Comparison of ENCODE assay signal across 7 mouse cellular contexts in the genomic region with DNA sequence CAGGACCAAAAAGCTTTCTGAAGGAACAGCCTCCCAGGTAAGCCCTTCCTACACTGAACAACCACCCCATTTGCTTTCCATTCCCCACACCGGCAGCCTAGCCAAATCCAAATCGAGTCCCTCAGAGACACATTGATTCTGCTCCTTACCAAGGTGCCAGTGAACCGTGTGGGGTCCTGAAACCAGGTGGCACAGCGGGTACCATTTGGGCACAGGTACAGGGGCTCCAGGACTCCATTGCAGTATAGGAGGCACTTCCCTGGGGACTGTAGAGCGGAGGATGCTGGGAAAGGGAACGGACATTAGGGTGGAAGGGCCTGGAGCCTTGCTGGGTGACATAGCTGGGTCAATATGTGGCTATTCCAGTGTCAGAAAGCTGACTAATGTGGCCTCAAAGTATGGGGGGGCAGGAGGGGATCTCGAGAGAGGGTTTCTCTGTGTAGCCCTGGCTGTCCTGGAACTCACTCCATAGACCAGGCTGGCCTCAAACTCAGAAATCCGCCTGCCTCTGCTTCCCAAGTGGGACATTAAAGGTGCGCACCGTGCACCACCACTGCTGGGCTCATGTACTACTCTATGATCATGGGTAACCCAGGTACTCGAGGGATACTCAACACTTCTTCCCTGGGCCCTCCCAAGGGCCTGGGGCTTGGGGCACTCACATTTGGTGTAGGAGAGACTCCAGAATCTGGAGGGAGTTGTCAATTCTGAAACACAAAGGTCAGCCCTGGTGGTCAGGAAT. TPM values are rescaled to one million over a fixed set of nuclear protein-coding genes. Genes with fewer than 3 reads are reported as not detected.
DNase-seq lines count a peak whose midpoint lies in the region; ATAC-seq and TF ChIP-seq lines count a peak whose summit lies in the region.

No protein-coding gene starts in this region.

- no peak for DNase-seq in kidney, adult 8-10 months
- no peak for DNase-seq in embryonic facial prominence, embryonic 11.5 days (ENCODE audit: low spot score)
- DNase-seq in midbrain, postnatal 0 days (ENCODE audit: low spot score), result no peak
- no peak for DNase-seq in embryo, embryonic 9.5 days (ENCODE audit: extremely low spot score)
- DNase-seq in right cerebral cortex, postnatal 10 days (ENCODE audit: low spot score in 2 of 2), result no peak

- peaks cover 24% of the 10 kb centered on the region for H3K36me3 ChIP-seq in kidney, embryonic 14.5 days (ENCODE audit: control insufficient read depth, insufficient read depth, low read length)
- H3K36me3 ChIP-seq in embryonic facial prominence, embryonic 11.5 days (replicated peaks; ENCODE audit: control insufficient read depth, insufficient read depth, low read depth, low read length), result peaks cover 9% of the 10 kb centered on the region
- H3K36me3 ChIP-seq in hindbrain, embryonic 15.5 days, result peaks cover 25% of the 10 kb centered on the region
- peaks cover 34% of the 10 kb centered on the region for H3K36me3 ChIP-seq in midbrain, postnatal 0 days (ENCODE audit: insufficient read depth, low read length)

- no peaks in the 10 kb centered on the region for H3K9me3 ChIP-seq in kidney, embryonic 14.5 days (ENCODE audit: control insufficient read depth, low read length)
- no peaks in the 10 kb centered on the region for H3K9me3 ChIP-seq in embryonic facial prominence, embryonic 11.5 days (replicated peaks; ENCODE audit: control insufficient read depth, low read length)
- H3K9me3 ChIP-seq in hindbrain, embryonic 15.5 days, result no peaks in the 10 kb centered on the region
- no peaks in the 10 kb centered on the region for H3K9me3 ChIP-seq in midbrain, postnatal 0 days (ENCODE audit: low read length)

- no peak for TF ChIP-seq CTCF in midbrain, postnatal 0 days (IDR thresholded peaks at IDR 0.05)

- H3K4me3 ChIP-seq in kidney, embryonic 14.5 days (ENCODE audit: low read length), result peak overlapping the region; percentile 78; the same call in 1 of the 2 replicates
- no peak overlapping the region for H3K4me3 ChIP-seq in embryonic facial prominence, embryonic 11.5 days (ENCODE audit: low read depth, low read length)
- H3K4me3 ChIP-seq in hindbrain, embryonic 15.5 days, result peak overlapping the region; percentile 66
- peak overlapping the region; percentile 83; the same call in 1 of the 2 replicates for H3K4me3 ChIP-seq in midbrain, postnatal 0 days (ENCODE audit: low read depth, low read length)

- no peak overlapping the region for H3K27ac ChIP-seq in kidney, embryonic 14.5 days (ENCODE audit: low read depth, low read length)
- no peak overlapping the region for H3K27ac ChIP-seq in embryonic facial prominence, embryonic 11.5 days (replicated peaks; ENCODE audit: low read depth, low read length)
- no peak overlapping the region for H3K27ac ChIP-seq in hindbrain, embryonic 15.5 days (replicated peaks)
- H3K27ac ChIP-seq in midbrain, postnatal 0 days (ENCODE audit: low read depth, low read length), result no peak overlapping the region

- H3K9ac ChIP-seq in kidney, embryonic 14.5 days (ENCODE audit: low read depth, low read length), result peak overlapping the region; percentile 86; the same call in 1 of the 2 replicates
- H3K9ac ChIP-seq in embryonic facial prominence, embryonic 11.5 days (replicated peaks; ENCODE audit: low read length), result no peak overlapping the region; the same call in 1 of the 2 replicates
- peak overlapping the region; percentile 72; the same call in 1 of the 2 replicates for H3K9ac ChIP-seq in hindbrain, embryonic 15.5 days
- H3K9ac ChIP-seq in midbrain, postnatal 0 days (replicated peaks; ENCODE audit: low read length, poor library complexity, severe bottlenecking), result peak overlapping the region; percentile 84

- H3K27me3 ChIP-seq in kidney, embryonic 14.5 days (ENCODE audit: control insufficient read depth, insufficient read depth, low read length), result peaks cover 3% of the 10 kb centered on the region; the same call in 1 of the 2 replicates
- H3K27me3 ChIP-seq in embryonic facial prominence, embryonic 11.5 days (ENCODE audit: control insufficient read depth, insufficient read depth, low read length), result no peaks in the 10 kb centered on the region
- no peaks in the 10 kb centered on the region for H3K27me3 ChIP-seq in hindbrain, embryonic 15.5 days
- no peaks in the 10 kb centered on the region for H3K27me3 ChIP-seq in midbrain, postnatal 0 days (ENCODE audit: insufficient read depth, low read length)

- peak overlapping the region; percentile 76 for H3K4me2 ChIP-seq in kidney, embryonic 14.5 days (replicated peaks; ENCODE audit: low read depth, low read length)
- peak overlapping the region; percentile 75; the same call in 1 of the 2 replicates for H3K4me2 ChIP-seq in embryonic facial prominence, embryonic 11.5 days (ENCODE audit: low read depth, low read length)
- H3K4me2 ChIP-seq in hindbrain, embryonic 15.5 days, result peak overlapping the region; percentile 82
- H3K4me2 ChIP-seq in midbrain, postnatal 0 days (ENCODE audit: low read depth, low read length, poor library complexity, severe bottlenecking), result peak overlapping the region; percentile 84

- ATAC-seq in kidney, embryonic 14.5 days (ENCODE audit: low FRiP score, low TSS enrichment), result no peak
- no peak for ATAC-seq in embryonic facial prominence, embryonic 11.5 days (replicated peaks; ENCODE audit: insufficient number of reproducible peaks, low FRiP score, low TSS enrichment, low read depth)
- ATAC-seq in hindbrain, embryonic 15.5 days (ENCODE audit: low FRiP score, low read depth), result no peak
- ATAC-seq in midbrain, postnatal 0 days (ENCODE audit: low FRiP score), result no peak

- 83% methylated on average over 11 of the region's 11 CpGs for whole genome bisulfite sequencing in kidney, embryonic 14.5 days
- WGBS in embryonic facial prominence, embryonic 11.5 days, result 81% methylated on average over 11 of the region's 11 CpGs
- WGBS in hindbrain, embryonic 15.5 days, result 86% methylated on average over 11 of the region's 11 CpGs
- WGBS in midbrain, postnatal 0 days, result 85% methylated on average over 11 of the region's 11 CpGs

- H3K4me1 ChIP-seq in kidney, embryonic 14.5 days (ENCODE audit: control insufficient read depth, insufficient read depth, low read length), result peaks cover 18% of the 10 kb centered on the region
- H3K4me1 ChIP-seq in embryonic facial prominence, embryonic 11.5 days (ENCODE audit: control insufficient read depth, insufficient read depth, low read length), result 0 out of 2 replicates have a peak, but pooled peaks cover 5% of the 10 kb centered on the region
- H3K4me1 ChIP-seq in hindbrain, embryonic 15.5 days (replicated peaks), result peaks cover 38% of the 10 kb centered on the region
- H3K4me1 ChIP-seq in midbrain, postnatal 0 days (ENCODE audit: insufficient read depth, low read length), result peaks cover 9% of the 10 kb centered on the region; the same call in 1 of the 2 replicates

RNA-seq across cellular contexts. Expression of a gene that starts 2.0 kb away (rescaled TPM):
- 224 and 274 TPM in 2 replicates for polyA plus RNA-seq in kidney, embryonic 14.5 days (2014; fragmentation: Nextera tagmentation; extraction: Ambion mirVana)
- 168 and 185 TPM in 2 replicates for polyA plus RNA-seq in embryonic facial prominence, embryonic 11.5 days (2014; fragmentation: Nextera tagmentation; extraction: Ambion mirVana)
- polyA plus RNA-seq in hindbrain, embryonic 15.5 days (2015; fragmentation: Nextera tagmentation; extraction: Ambion mirVana), result 167 and 168 TPM in 2 replicates
- 139 and 176 TPM in 2 replicates for total RNA-seq in midbrain, postnatal 0 days (2014; rRNA removed)
- 132 and 148 TPM in 2 replicates for polyA plus RNA-seq in midbrain, postnatal 0 days (2015; fragmentation: Nextera tagmentation; extraction: Ambion mirVana)

RNA-seq across cellular contexts. Expression of a gene that starts 12.5 kb away (rescaled TPM):
- 1.7 and 1.9 TPM in 2 replicates for polyA plus RNA-seq in kidney, embryonic 14.5 days (2014; fragmentation: Nextera tagmentation; extraction: Ambion mirVana)
- 11.8 and 12.1 TPM in 2 replicates for polyA plus RNA-seq in embryonic facial prominence, embryonic 11.5 days (2014; fragmentation: Nextera tagmentation; extraction: Ambion mirVana)
- polyA plus RNA-seq in hindbrain, embryonic 15.5 days (2015; fragmentation: Nextera tagmentation; extraction: Ambion mirVana), result 135 and 149 TPM in 2 replicates
- 379 and 397 TPM in 2 replicates for total RNA-seq in midbrain, postnatal 0 days (2014; rRNA removed)
- 127 and 133 TPM in 2 replicates for polyA plus RNA-seq in midbrain, postnatal 0 days (2015; fragmentation: Nextera tagmentation; extraction: Ambion mirVana)

RNA-seq across cellular contexts. Expression of a gene that starts 24.4 kb away (rescaled TPM):
- polyA plus RNA-seq in kidney, embryonic 14.5 days (2014; fragmentation: Nextera tagmentation; extraction: Ambion mirVana), result 81.0 and 103 TPM in 2 replicates
- 38.8 and 52.0 TPM in 2 replicates for polyA plus RNA-seq in embryonic facial prominence, embryonic 11.5 days (2014; fragmentation: Nextera tagmentation; extraction: Ambion mirVana)
- 85.7 and 85.9 TPM in 2 replicates for polyA plus RNA-seq in hindbrain, embryonic 15.5 days (2015; fragmentation: Nextera tagmentation; extraction: Ambion mirVana)
- 74.2 and 78.0 TPM in 2 replicates for total RNA-seq in midbrain, postnatal 0 days (2014; rRNA removed)
- polyA plus RNA-seq in midbrain, postnatal 0 days (2015; fragmentation: Nextera tagmentation; extraction: Ambion mirVana), result 90.4 and 91.7 TPM in 2 replicates

RNA-seq across cellular contexts. Expression of a gene that starts 39.7 kb away (rescaled TPM):
- polyA plus RNA-seq in kidney, embryonic 14.5 days (2014; fragmentation: Nextera tagmentation; extraction: Ambion mirVana), result 3.0 and 3.3 TPM in 2 replicates
- 25.8 and 28.5 TPM in 2 replicates for polyA plus RNA-seq in embryonic facial prominence, embryonic 11.5 days (2014; fragmentation: Nextera tagmentation; extraction: Ambion mirVana)
- polyA plus RNA-seq in hindbrain, embryonic 15.5 days (2015; fragmentation: Nextera tagmentation; extraction: Ambion mirVana), result 2.4 and 3.4 TPM in 2 replicates
- total RNA-seq in midbrain, postnatal 0 days (2014; rRNA removed), result 0.33 and 1.1 TPM in 2 replicates
- 0.27 and 0.42 TPM in 2 replicates for polyA plus RNA-seq in midbrain, postnatal 0 days (2015; fragmentation: Nextera tagmentation; extraction: Ambion mirVana)

RNA-seq across cellular contexts. Expression of a gene that starts 41.8 kb away (rescaled TPM):
- 12.3 and 14.7 TPM in 2 replicates for polyA plus RNA-seq in kidney, embryonic 14.5 days (2014; fragmentation: Nextera tagmentation; extraction: Ambion mirVana)
- 8.6 and 8.8 TPM in 2 replicates for polyA plus RNA-seq in embryonic facial prominence, embryonic 11.5 days (2014; fragmentation: Nextera tagmentation; extraction: Ambion mirVana)
- polyA plus RNA-seq in hindbrain, embryonic 15.5 days (2015; fragmentation: Nextera tagmentation; extraction: Ambion mirVana), result 29.3 and 30.7 TPM in 2 replicates
- 584 and 605 TPM in 2 replicates for total RNA-seq in midbrain, postnatal 0 days (2014; rRNA removed)
- polyA plus RNA-seq in midbrain, postnatal 0 days (2015; fragmentation: Nextera tagmentation; extraction: Ambion mirVana), result 22.5 and 25.4 TPM in 2 replicates
